Mouse (Mus musculus) intestine, embryonic 16.5 days (tissue): ENCODE measurements around the gene Gaa. TPM values are rescaled to one million over a fixed set of nuclear protein-coding genes. Genes with fewer than 3 reads are reported as not detected.

Source experiments
- ATAC-seq: fragments of 200-750 bp; cut with Nextera tagmentation; 2 replicates; pipeline ENCODE4 v1.8.0; 2017; ENCODE audit warnings: moderate TSS enrichment, moderate library complexity
- H3K27ac ChIP-seq: fragments of 300-500 bp; sonication (generic); 2 replicates; pipeline ENCODE4 v1.5.1; 2014; ENCODE audit warnings: mild to moderate bottlenecking, low read length
- H3K27me3 ChIP-seq: fragments of 300-500 bp; sonication (generic); replicated peaks from 2 replicates; pipeline ENCODE4 v1.6.1; 2014; ENCODE audit warnings: low read length, control low read depth, mixed read lengths; ENCODE audit not compliant: control insufficient read depth, insufficient read depth
- H3K36me3 ChIP-seq: fragments of 300-500 bp; sonication (generic); 2 replicates; pipeline ENCODE4 v1.6.1; 2014; ENCODE audit warnings: low read length, control low read depth; ENCODE audit not compliant: control insufficient read depth, insufficient read depth
- H3K4me1 ChIP-seq: fragments of 300-500 bp; sonication (generic); 2 replicates; pipeline ENCODE4 v1.6.1; 2014; ENCODE audit warnings: low read length, control low read depth, mixed read lengths; ENCODE audit not compliant: control insufficient read depth, insufficient read depth
- H3K4me2 ChIP-seq: fragments of 300-500 bp; sonication (generic); 2 replicates; pipeline ENCODE4 v1.6.1; 2014; ENCODE audit warnings: low read depth, low read length, control low read depth
- H3K4me3 ChIP-seq: fragments of 300-500 bp; sonication (generic); 2 replicates; pipeline ENCODE4 v1.5.1; 2014; ENCODE audit warnings: mild to moderate bottlenecking, low read length
- H3K9ac ChIP-seq: fragments of 300-500 bp; sonication (generic); 2 replicates; pipeline ENCODE4 v1.6.1; 2014; ENCODE audit warnings: low read depth, low read length
- H3K9me3 ChIP-seq: fragments of 300-500 bp; sonication (generic); 2 replicates; pipeline ENCODE4 v1.6.1; 2016; ENCODE audit warnings: low read length, control low read depth; ENCODE audit not compliant: control insufficient read depth
- WGBS: fragments of 180-500 bp; shearing (Covaris S2); extraction: QIAGEN DNeasy Blood & Tissue Kit; methylation state at CpG from one replicate; pipeline ENCODE4 v1.1.7; 2014; 5-methylcytosine and 5-hydroxymethylcytosine counted together
- polyA plus RNA-seq: library from polyadenylated mRNA; unstranded; fragments of >200 nt; fragmentation: Nextera tagmentation; extraction: Ambion mirVana; gene quantifications from 2 replicates; pipeline ENCODE4 v1.2.1, GENCODE M21; 2015

The Gaa gene
- 90.5 and 99.0 TPM in 2 replicates for polyA plus RNA-seq

DNA sequence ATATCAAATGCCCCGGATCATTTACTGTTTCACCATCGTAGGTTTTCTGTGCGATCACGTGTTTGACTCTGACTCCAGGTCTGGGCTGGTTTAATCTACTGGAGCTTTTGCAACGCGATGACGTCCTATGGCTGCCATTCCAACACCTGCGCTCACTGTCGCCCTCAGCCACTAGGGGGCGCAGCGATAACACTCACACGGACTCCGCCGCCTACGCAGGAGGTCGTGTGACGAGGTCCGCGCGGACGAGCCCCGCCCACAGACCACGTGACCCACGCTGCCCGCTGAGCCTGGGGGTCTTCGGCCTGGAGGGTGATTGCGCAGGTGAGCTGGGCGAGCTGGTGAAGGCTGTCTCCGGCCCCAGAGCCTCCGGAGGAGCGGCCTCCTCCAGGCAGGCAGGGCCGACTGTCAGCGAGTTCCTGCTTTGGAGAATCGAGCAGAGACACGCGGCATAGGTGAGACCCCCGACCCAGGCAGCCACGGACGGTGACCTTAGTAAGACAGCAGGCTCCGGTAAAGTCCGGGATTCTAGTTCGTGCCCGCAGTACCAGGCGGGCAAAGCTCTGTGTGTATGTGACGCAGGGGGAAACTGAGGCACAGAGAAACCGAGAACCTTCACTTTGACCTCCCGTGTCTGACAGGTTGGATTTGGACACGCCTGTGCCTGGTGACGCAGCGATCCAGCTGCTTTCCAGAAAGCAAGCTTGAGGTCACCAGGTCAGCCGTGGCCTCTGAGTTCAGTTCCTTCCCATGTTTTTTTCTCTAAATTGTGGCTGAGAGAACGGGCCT lies at the start of gene Gaa:
Gene Gaa, plus strand, starts transcription at position 120 of the 789 bp plus-strand sequence.
- Histone ChIP-seq H3K36me3 (no peaks in the 10 kb centered on the region), H3K4me3 (peak within 1 kb of the TSS; percentile 85)
- 2% methylated on average over 52 of the region's 52 CpGs for WGBS

DNA sequence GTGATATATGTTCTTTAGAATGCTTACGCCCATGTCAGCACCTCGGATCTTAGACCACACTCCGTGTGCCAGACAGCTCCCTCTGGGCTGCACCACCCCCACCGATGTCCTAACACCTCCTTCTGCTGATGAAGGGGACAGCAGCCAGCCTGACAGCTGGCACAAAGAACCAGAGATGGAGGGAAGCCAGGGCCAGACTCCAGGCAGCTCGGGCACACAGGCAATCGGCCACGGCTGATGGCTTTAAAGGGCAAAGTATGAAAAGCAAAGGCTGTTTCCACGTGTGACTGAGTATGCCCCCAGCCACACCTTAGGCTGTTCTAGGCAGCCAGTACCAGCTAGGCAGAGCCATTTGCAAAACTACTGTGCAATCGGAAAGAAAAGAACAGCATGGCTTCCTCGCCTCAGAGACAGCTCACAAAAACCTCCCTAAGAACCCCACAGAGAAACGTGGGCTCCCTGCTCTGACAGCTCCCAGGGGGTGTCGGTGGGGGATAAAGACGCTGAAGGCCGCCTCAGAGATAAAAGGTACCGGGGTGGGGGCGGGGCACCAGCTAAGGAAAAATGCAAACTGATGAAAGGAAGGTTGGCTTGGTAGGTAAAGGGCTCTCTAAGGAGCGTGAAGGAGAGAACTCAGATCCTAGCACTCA lies 47.7 kb upstream of the Gaa start:
- H3K9me3 ChIP-seq, result no peaks in the 10 kb centered on the region
- H3K4me2 ChIP-seq, result peak overlapping the region; percentile 32
- peak overlapping the region; percentile 27 for H3K9ac ChIP-seq
- no peaks in the 10 kb centered on the region for H3K36me3 ChIP-seq
- H3K27me3 ChIP-seq, result no peaks in the 10 kb centered on the region
- H3K4me3 ChIP-seq, result no peak overlapping the region
- no peak overlapping the region for H3K27ac ChIP-seq
- ATAC-seq, result no peak
- 32% methylated on average over 17 of the region's 17 CpGs for WGBS
- peaks cover 58% of the 10 kb centered on the region for H3K4me1 ChIP-seq

More for the DNA sequence above, at the start of gene Gaa:
- H3K9me3 ChIP-seq, result no peaks in the 10 kb centered on the region
- H3K4me2 ChIP-seq, result peak within 1 kb of the TSS; percentile 97
- peaks cover 17% of the 10 kb centered on the region for H3K4me1 ChIP-seq
- no peaks in the 10 kb centered on the region for H3K27me3 ChIP-seq
- H3K27ac ChIP-seq, result peak within 1 kb of the TSS; percentile 41; the same call in 1 of the 2 replicates
- peak; percentile 88 for ATAC-seq
- peak within 1 kb of the TSS; percentile 87 for H3K9ac ChIP-seq

DNA sequence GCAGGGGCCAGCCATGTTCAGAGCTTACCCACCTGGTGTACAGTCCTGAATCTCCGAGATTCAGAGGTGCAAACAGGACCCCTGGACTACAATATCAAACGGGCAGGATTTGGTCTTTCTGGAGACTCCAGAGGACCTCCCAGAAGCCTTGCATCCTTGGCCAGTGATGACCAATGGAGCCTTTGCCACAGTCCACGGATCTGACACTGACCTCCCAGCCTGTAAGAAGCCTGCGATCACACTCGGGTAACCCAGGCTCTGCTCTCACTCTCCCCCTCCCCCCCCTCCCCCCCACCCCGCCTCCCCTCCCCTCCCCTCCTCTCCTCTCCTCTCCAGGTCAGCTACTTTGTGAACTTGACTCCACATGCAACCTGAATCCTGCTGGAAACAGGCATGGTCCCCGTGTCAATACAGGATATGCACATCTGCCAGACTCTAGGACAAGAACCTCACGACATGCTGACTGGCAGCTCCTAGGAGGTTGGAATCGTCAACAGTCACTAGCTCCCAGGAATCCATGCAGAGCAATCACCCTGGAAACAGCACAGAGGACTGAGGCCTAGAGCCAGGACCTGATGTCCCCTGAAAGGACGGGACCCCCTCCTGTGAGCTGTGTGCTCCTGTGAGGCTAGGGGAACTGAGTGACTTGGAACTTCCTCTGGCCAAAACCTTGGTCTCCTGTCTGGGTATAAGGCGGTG lies 45.7 kb upstream of the Gaa start:
- no peak overlapping the region for H3K9ac ChIP-seq
- no peak overlapping the region for H3K27ac ChIP-seq

GRCm38 (mm10) chr11:119223124-119223890 lies 44.4 kb upstream of the Gaa start:
- no peaks in the 10 kb centered on the region for H3K9me3 ChIP-seq
- no peak for ATAC-seq
- H3K9ac ChIP-seq, result no peak overlapping the region
- H3K27me3 ChIP-seq, result no peaks in the 10 kb centered on the region
- WGBS, result 69% methylated on average over 20 of the region's 20 CpGs
- H3K36me3 ChIP-seq, result no peaks in the 10 kb centered on the region
- H3K4me1 ChIP-seq, result peaks cover 55% of the 10 kb centered on the region
- H3K27ac ChIP-seq, result peak overlapping the region; percentile 50; the same call in 1 of the 2 replicates
- H3K4me3 ChIP-seq, result no peak overlapping the region
- H3K4me2 ChIP-seq, result no peak overlapping the region

More for the DNA sequence above, 45.7 kb upstream of the Gaa start:
- H3K4me3 ChIP-seq, result no peak overlapping the region
- 51% methylated on average over 10 of the region's 11 CpGs for WGBS
- no peaks in the 10 kb centered on the region for H3K36me3 ChIP-seq
- H3K4me1 ChIP-seq, result peaks cover 52% of the 10 kb centered on the region
- no peaks in the 10 kb centered on the region for H3K27me3 ChIP-seq
- H3K4me2 ChIP-seq, result no peak overlapping the region
- ATAC-seq, result no peak
- H3K9me3 ChIP-seq, result no peaks in the 10 kb centered on the region

DNA sequence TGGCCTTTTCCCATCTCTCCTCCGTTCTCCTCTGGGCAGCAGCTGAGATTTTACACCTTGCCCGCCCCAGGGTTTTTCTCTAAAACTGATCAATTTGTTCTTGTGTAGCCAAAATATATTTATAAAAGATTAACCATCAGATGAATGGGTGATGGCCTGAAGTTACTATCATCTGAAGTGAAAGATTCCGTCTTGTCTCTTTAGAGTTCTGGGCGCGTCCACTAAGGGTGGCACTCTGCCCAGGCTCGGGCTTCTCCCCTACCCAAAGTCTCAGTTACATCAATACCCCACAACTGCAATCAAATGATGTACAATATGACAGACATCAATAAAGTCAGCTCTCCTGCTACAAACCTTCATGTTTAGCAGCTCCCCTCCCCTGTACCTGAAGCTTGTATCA lies 42.8 kb upstream of the Gaa start:
- Histone ChIP-seq H3K4me2 (no peak overlapping the region), H3K4me3 (no peak overlapping the region), H3K27me3 (peaks cover 6% of the 10 kb centered on the region), H3K36me3 (no peaks in the 10 kb centered on the region), H3K9me3 (no peaks in the 10 kb centered on the region), H3K4me1 (peaks cover 57% of the 10 kb centered on the region), H3K9ac (no peak overlapping the region), H3K27ac (no peak overlapping the region)
- 94% methylated on average over 6 of the region's 6 CpGs for WGBS
- ATAC-seq, result no peak

GRCm38 (mm10) chr11:119225634-119226033 lies 42.1 kb upstream of the Gaa start:
- no peak overlapping the region for H3K4me2 ChIP-seq
- ATAC-seq, result no peak
- no peak overlapping the region for H3K27ac ChIP-seq
- H3K4me3 ChIP-seq, result no peak overlapping the region
- WGBS, result 78% methylated on average over 9 of the region's 9 CpGs
- H3K27me3 ChIP-seq, result peaks cover 10% of the 10 kb centered on the region
- H3K9ac ChIP-seq, result peak overlapping the region; percentile 27; the same call in 1 of the 2 replicates
- H3K9me3 ChIP-seq, result no peaks in the 10 kb centered on the region
- H3K4me1 ChIP-seq, result peaks cover 50% of the 10 kb centered on the region
- no peaks in the 10 kb centered on the region for H3K36me3 ChIP-seq

DNA sequence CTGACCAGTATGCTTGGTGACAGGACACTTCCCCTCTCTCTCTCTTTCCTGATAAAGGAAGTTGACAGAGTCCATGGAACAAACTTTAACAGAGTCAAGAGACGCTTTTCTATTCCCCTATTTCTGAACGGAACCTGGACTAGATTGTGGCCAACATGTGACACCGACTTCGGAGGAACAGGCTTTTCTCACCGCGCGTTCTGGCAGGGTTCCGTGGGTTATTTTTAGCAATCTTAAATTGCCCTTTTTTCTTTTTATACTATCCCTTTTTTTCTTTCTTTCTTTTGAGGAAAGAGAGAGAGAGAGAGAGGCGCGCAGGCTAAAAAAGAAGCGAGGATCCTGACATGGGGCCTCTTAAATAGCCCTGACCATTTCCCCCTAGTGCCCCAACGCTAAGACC lies 40.1 kb upstream of the Gaa start:
- Histone ChIP-seq H3K9ac (peak overlapping the region; percentile 80), H3K27ac (peak overlapping the region; percentile 52), H3K9me3 (no peaks in the 10 kb centered on the region), H3K36me3 (no peaks in the 10 kb centered on the region), H3K4me2 (peak overlapping the region; percentile 99), H3K4me3 (peak overlapping the region; percentile 74), H3K4me1 (peaks cover 48% of the 10 kb centered on the region), H3K27me3 (peaks cover 10% of the 10 kb centered on the region)
- no peak for ATAC-seq
- 2% methylated on average over 12 of the region's 12 CpGs for WGBS

DNA sequence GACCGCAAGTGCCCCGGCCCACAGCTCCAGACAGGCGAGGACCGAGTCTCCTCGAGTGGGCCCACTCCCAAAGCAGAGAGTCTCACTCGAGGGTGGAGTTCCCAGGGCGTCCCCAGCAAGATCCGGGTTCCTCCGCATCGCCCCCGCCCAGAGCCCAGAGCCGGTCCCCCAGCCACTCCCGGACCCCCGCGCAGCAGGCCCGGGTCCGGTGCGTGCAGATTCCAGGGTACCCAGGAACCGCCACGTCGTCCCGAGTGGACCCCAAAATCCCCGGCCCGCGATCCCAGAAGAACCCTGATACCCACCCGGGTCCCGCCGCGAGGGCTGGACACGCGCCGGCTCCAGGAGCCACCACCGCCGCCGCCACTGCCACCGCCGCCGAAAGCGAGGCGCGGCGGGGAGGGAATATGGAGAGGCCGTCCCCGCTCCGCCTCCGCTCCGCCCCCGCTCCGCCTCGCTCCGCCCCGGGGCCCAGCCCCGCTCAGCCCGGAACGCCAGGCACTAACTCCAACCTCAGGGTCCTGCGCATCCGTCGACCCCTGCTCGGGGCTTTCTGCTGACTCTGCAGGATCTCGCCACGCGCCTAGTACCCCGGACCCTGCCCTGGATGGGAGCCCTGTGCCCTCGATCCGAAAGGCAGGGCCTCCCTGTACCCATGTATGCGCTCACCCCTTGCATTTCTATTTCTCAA lies 39.5 kb upstream of the Gaa start, which contains the start of the genes Tbc1d16 and Ccdc40:
Gene Tbc1d16, minus strand, starts transcription at position 409 of the 691 bp plus-strand sequence.
Gene Ccdc40, plus strand, starts transcription at position 482 of the 691 bp plus-strand sequence.
- under 1% methylated on average over 53 of the region's 66 CpGs for WGBS
- peak; percentile 92 for ATAC-seq
- peak within 1 kb of the TSS; percentile 99 for H3K4me2 ChIP-seq
- H3K9me3 ChIP-seq, result no peaks in the 10 kb centered on the region
- H3K27me3 ChIP-seq, result peaks cover 10% of the 10 kb centered on the region
- peak within 1 kb of the TSS; percentile 80 for H3K9ac ChIP-seq
- peaks cover 42% of the 10 kb centered on the region for H3K4me1 ChIP-seq
- peak within 1 kb of the TSS; percentile 74 for H3K4me3 ChIP-seq
- peak within 1 kb of the TSS; percentile 52 for H3K27ac ChIP-seq
- no peaks in the 10 kb centered on the region for H3K36me3 ChIP-seq
